Mouse (Mus musculus) embryonic fibroblast, embryonic 13.5 days (primary cell): ENCODE measurements around the gene St3gal5.

Source experiments
- CTCF ChIP-seq: IDR thresholded peaks from 2 replicates; pipeline ENCODE4 v1.5.1; 2011; ENCODE audit warnings: mild to moderate bottlenecking, control low read depth, low read length, moderate library complexity, borderline replicate concordance; ENCODE audit not compliant: insufficient read depth
- POLR2A ChIP-seq: IDR thresholded peaks from 2 replicates; pipeline ENCODE4 v1.6.1; 2011; ENCODE audit warnings: low read depth, mild to moderate bottlenecking, control low read depth, low read length, moderate library complexity

- TF ChIP-seq POLR2A: no peak
- no peak for TF ChIP-seq CTCF
Observed at GRCm38 (mm10) chr6:72136543-72136942, 39.2 kb downstream of the St3gal5 start.
